8 mouse cellular contexts compared by ENCODE assay signal in the genomic region with DNA sequence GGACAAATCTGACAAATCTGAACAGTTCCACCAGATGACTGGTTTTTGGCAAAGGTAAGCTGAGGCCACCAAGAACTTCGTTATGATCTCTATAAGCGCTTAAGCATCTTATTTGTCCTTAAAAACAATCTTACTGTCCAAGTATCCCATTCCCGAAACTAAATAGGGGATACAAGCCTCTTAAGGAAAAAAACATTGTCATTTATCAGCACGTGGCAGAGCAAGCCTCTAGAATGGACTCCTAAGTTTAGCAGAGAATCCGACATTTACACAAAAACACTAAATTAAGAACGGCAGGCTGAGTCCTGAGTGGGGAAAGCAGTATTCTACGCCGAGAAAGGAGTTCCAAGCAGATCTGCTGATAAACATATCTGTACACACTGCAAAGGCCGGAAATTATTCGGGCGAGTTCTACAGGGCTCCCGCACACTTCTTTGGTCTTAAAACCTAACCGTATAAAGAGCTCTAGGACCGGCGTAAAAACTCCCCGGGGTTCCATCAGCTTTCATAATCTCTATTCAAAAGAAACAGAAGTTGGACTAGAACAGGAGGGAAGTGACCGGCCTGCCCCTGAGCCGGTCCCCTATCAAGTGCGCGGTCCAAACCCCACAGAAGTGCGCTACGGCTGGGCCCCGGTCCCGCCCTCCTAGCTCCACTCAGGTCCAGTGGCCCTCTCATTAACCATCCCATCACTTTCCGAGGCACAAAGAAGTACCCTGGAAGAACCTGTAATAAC. TPM values are rescaled to one million over a fixed set of nuclear protein-coding genes. Genes with fewer than 3 reads are reported as not detected.
A peak's percentile ranks its signal among the peaks of the same experiment; 100 is the strongest.
DNase-seq lines count a peak whose midpoint lies in the region; ATAC-seq lines count a peak whose summit lies in the region.

No protein-coding gene starts in this region.

- peak overlapping the region; percentile 90 for H3K27ac ChIP-seq in kidney, embryonic 15.5 days
- no peak overlapping the region for H3K27ac ChIP-seq in hindbrain, embryonic 13.5 days
- H3K27ac ChIP-seq in lung, embryonic 16.5 days (ENCODE audit: low read length) = peak overlapping the region; percentile 17; the same call in 1 of the 2 replicates

- peak overlapping the region; percentile 87 for H3K4me2 ChIP-seq in kidney, embryonic 15.5 days
- peak overlapping the region; percentile 98 for H3K4me2 ChIP-seq in hindbrain, embryonic 13.5 days
- peak overlapping the region; percentile 90 for H3K4me2 ChIP-seq in lung, embryonic 16.5 days (ENCODE audit: low read depth, low read length)

- no peaks in the 10 kb centered on the region for H3K9me3 ChIP-seq in kidney, embryonic 15.5 days (replicated peaks)
- H3K9me3 ChIP-seq in hindbrain, embryonic 13.5 days = no peaks in the 10 kb centered on the region
- no peaks in the 10 kb centered on the region for H3K9me3 ChIP-seq in lung, embryonic 16.5 days (ENCODE audit: control insufficient read depth, low read length)

- no peak for DNase-seq in kidney, adult 8-10 months
- peak; percentile 19 for DNase-seq in retina, postnatal 1 day
- DNase-seq in cerebellum, adult 11-12 months = no peak
- DNase-seq in right cerebral cortex, postnatal 10 days (ENCODE audit: low spot score in 2 of 2) = no peak

- H3K36me3 ChIP-seq in kidney, embryonic 15.5 days = no peaks in the 10 kb centered on the region
- H3K36me3 ChIP-seq in hindbrain, embryonic 13.5 days = no peaks in the 10 kb centered on the region
- H3K36me3 ChIP-seq in lung, embryonic 16.5 days (ENCODE audit: control insufficient read depth, insufficient read depth, low read length) = no peaks in the 10 kb centered on the region

- H3K4me3 ChIP-seq in kidney, embryonic 15.5 days (replicated peaks) = peak overlapping the region; percentile 84
- peak overlapping the region; percentile 69 for H3K4me3 ChIP-seq in hindbrain, embryonic 13.5 days
- H3K4me3 ChIP-seq in lung, embryonic 16.5 days (ENCODE audit: low read length) = peak overlapping the region; percentile 85

- 18% methylated on average over 25 of the region's 25 CpGs for WGBS in kidney, embryonic 15.5 days
- 17% methylated on average over 25 of the region's 25 CpGs for WGBS in hindbrain, embryonic 13.5 days
- whole genome bisulfite sequencing in lung, embryonic 16.5 days = 18% methylated on average over 25 of the region's 25 CpGs

- peaks cover 36% of the 10 kb centered on the region for H3K27me3 ChIP-seq in kidney, embryonic 15.5 days
- peaks cover 76% of the 10 kb centered on the region for H3K27me3 ChIP-seq in hindbrain, embryonic 13.5 days
- peaks cover 9% of the 10 kb centered on the region for H3K27me3 ChIP-seq in lung, embryonic 16.5 days (ENCODE audit: control insufficient read depth, insufficient read depth, low read depth, low read length)

- peaks cover 32% of the 10 kb centered on the region for H3K4me1 ChIP-seq in kidney, embryonic 15.5 days
- H3K4me1 ChIP-seq in hindbrain, embryonic 13.5 days (replicated peaks) = peaks cover 24% of the 10 kb centered on the region
- H3K4me1 ChIP-seq in lung, embryonic 16.5 days (replicated peaks; ENCODE audit: control insufficient read depth, insufficient read depth, low read length) = peaks cover 22% of the 10 kb centered on the region

- no peak for ATAC-seq in kidney, embryonic 15.5 days (replicated peaks; ENCODE audit: low FRiP score)
- 0 out of 2 replicates have a peak, but pooled peaks have one; percentile 5 for ATAC-seq in common myeloid progenitor, adult 5-6 weeks (replicated peaks; ENCODE audit: low read depth, poor library complexity, severe bottlenecking)
- ATAC-seq in hindbrain, embryonic 13.5 days (ENCODE audit: low FRiP score) = no peak
- ATAC-seq in lung, embryonic 16.5 days (ENCODE audit: low read depth) = no peak

- H3K9ac ChIP-seq in kidney, embryonic 15.5 days = peak overlapping the region; percentile 76
- H3K9ac ChIP-seq in hindbrain, embryonic 13.5 days = no peak overlapping the region
- H3K9ac ChIP-seq in lung, embryonic 16.5 days (ENCODE audit: low read length) = peak overlapping the region; percentile 88

RNA-seq across cellular contexts. Expression of gene B3gnt2, which starts 2.9 kb away (rescaled TPM):
- 9.3 and 10.6 TPM in 2 replicates for polyA plus RNA-seq in kidney, embryonic 15.5 days (2015; fragmentation: Nextera tagmentation; extraction: Ambion mirVana)
- 3.8 and 8.8 TPM in 2 replicates for total RNA-seq in common myeloid progenitor, adult 5-6 weeks (2017)
- polyA plus RNA-seq in hindbrain, embryonic 13.5 days (2015; fragmentation: Nextera tagmentation; extraction: Ambion mirVana) = 1.1 and 1.5 TPM in 2 replicates
- polyA plus RNA-seq in lung, embryonic 16.5 days (2015; fragmentation: Nextera tagmentation; extraction: Ambion mirVana) = 11.0 and 12.7 TPM in 2 replicates
